Mouse (Mus musculus): ENCODE data around the gene Dmbt1. TPM values are rescaled to one million over a fixed set of nuclear protein-coding genes. Genes with fewer than 3 reads are reported as not detected.
"Not testable (repeated sequence)": the region's sequence is repeated elsewhere in the genome, so short reads cannot be mapped to it uniquely, and the experiment has no call there.

Dmbt1 gene
- total RNA-seq (2021), result not detected

DNA sequence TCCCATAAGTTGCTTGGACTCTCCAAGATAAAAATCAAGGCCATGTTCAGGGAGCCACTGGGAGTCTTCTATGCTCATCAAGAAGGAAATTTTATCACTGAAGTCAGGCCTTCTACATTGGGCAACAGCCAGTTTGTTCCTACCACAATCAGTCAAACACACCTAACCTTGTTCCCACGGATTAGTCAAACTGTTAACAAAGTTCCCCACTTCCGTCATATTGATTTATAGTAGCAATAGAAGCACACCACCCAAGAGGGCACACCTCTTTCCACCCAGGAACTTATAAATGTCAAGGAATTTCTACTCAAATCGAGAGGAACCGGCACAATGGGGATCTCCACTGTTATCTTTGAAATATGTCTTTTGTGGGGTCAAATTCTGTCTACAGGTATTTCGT, at the start of gene Dmbt1:
Dmbt1 (plus strand) TSS at position 299 of the 400 bp plus-strand sequence.
- no peak for DNase-seq (ENCODE audit: extremely low spot score in 1 of 2, low spot score in 2 of 2)
- intact Hi-C loops (cut with DNase I), result no loop called here

DNA sequence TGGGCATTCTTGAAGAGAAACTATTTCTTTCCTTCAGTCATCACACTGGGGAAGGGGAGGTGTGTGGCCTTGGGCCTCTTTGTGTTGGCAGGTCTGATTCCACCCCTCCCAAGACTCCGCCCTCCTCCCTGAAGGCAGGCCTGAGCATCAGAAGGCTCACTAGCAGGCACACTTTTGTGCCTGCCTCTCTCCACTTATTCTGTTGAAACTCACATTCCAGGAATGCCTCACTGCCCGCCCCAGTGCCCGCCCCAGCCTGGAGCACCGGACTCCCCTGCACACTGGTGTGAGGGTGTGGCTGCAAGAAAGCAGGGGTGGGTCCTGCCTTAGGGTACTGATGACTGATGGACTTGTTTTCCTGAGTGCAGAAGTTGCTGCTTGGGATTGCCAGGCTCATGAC, 49.5 kb upstream of the Dmbt1 start:
- intact Hi-C loops (cut with DNase I), result loop anchor here (5.0 kb wide), 1 partner anchor 45 kb away; the partner anchor contains the start of gene Htra1
- no peak for DNase-seq (ENCODE audit: extremely low spot score in 1 of 2, low spot score in 2 of 2)

DNA sequence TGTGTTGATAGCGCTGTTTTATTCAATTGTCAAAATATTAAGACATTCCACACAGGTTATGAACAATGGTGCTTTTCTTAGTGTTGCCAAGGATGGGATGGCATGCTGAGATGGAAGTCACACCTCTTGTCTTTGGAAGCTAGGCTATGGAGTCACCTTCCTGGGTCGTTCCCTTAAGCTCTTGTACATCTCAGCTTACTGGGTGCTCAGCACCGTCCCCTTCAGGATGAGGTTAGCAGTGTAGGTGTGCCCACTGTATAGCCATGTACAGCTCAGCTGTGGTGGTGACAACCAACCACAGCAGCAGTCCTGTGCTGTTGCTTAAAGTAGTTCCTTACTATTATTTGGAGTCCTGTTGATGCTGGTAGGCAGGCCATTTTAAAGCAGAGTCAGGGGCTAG, 49.0 kb upstream of the Dmbt1 start:
- no peak for DNase-seq (ENCODE audit: extremely low spot score in 1 of 2, low spot score in 2 of 2)
- intact Hi-C loops (cut with DNase I), result loop anchor here (5.0 kb wide), 1 partner anchor 46 kb away; the partner anchor contains the start of gene Htra1

DNA sequence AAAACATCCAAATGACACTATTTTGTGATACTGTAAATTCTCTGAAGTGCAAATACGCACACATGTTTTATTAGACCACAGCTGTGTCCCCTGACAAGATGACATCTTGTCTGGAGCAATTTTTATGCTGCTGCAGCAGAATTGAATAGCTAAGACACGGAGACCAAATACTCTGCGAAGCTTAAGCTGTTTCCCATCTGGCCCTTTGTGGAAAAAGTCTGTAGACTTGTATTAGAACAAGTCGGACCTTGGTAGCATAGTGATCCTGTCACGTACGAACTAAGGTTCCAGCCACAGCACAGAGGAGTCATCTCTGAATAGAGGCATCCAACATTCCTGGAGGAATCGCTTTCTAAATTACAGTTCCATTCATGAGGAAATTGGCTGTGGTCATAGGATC, 47.6 kb upstream of the Dmbt1 start:
- no peak for DNase-seq (ENCODE audit: extremely low spot score in 1 of 2, low spot score in 2 of 2)
- intact Hi-C loops (cut with DNase I), result loop anchor here (5.0 kb wide), 1 partner anchor 47 kb away; the partner anchor contains the start of gene Htra1

DNA sequence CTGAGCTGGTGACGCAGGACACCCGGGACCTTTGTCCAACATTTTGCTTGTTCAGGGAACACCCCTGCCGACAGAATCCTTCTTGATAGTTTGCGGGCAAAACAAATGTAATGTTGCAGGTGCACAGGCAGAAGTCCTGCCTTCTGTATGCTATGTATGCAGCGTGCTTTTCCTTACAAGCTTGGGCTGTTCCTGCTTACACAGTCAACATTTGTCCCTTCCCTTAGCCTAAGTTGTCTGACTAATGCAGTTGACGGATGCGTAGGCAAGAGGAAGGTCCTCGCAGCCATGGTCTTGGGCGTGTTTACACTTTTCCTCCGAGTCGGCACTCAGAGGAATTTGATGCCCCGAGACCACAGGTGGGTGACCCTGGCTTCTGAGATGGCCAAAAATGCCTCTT, 46.7 kb upstream of the Dmbt1 start:
- intact Hi-C loops (cut with DNase I), result no loop called here

DNA sequence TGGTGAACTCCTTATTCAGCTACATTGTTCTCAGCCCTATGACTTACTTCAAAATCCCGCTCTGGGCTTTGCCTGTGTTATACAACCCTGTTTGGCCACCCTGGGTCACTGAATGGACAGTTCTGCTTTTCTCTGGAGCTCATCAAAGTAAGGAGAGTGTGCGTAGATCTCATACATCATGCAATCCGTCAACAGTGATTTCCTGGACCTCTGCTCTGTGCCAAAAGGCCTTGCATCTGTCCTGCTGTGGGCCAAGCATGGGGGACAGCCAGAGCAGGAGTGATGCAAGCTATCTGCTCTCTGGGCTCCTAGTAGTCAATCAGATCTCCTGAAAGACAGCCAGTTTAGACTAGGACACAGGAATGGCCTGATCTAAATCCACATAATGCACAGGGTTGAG, 46.1 kb upstream of the Dmbt1 start:
- intact Hi-C loops (cut with DNase I), result no loop called here
- DNase-seq (ENCODE audit: extremely low spot score in 1 of 2, low spot score in 2 of 2), result no peak

More for the DNA sequence above, 46.7 kb upstream of the Dmbt1 start:
- no peak for DNase-seq (ENCODE audit: extremely low spot score in 1 of 2, low spot score in 2 of 2)

DNA sequence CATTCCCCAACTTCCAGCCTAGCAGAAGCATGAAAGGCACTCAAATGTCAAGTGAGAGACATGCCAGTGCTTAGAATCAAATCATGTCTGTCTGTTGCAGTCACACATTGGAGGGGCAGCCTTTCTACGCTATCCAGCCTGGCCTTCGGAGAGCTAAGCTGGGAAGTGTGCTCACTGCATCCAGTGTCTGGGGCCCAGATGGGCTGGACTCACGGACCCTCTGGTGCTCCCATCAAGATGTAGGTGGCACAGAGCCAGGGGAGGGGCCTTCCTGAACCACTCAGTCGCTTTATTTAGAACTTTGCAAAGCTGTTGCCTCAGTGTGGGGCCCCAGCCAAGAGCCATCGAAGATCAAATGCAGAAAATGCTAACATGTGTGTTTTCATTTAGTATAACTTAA, 43.7 kb upstream of the Dmbt1 start:
- intact Hi-C loops (cut with DNase I), result no loop called here

DNA sequence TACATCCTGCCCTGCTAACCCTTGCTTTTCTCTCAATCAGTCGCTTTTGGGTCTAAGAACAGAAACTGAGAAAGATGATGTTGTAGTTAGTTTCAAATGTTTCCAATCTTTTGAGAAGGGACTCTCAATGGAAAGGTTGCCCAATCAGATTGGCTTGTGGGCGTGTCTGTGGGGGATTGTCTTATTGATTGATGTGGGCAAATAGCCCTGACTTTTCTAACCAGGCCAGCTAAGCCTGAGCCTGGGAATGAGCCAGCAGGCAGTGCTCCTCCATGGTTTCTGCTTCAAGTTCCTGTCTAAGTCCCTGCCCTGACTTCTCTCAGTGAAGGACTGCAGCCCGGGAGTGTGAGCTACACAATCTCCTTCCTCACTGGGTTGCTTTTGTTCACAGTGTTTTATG, 42.5 kb upstream of the Dmbt1 start:
- intact Hi-C loops (cut with DNase I), result no loop called here
- DNase-seq (ENCODE audit: extremely low spot score in 1 of 2, low spot score in 2 of 2), result no peak

More for the DNA sequence above, 43.7 kb upstream of the Dmbt1 start:
- DNase-seq (ENCODE audit: extremely low spot score in 1 of 2, low spot score in 2 of 2), result no peak

DNA sequence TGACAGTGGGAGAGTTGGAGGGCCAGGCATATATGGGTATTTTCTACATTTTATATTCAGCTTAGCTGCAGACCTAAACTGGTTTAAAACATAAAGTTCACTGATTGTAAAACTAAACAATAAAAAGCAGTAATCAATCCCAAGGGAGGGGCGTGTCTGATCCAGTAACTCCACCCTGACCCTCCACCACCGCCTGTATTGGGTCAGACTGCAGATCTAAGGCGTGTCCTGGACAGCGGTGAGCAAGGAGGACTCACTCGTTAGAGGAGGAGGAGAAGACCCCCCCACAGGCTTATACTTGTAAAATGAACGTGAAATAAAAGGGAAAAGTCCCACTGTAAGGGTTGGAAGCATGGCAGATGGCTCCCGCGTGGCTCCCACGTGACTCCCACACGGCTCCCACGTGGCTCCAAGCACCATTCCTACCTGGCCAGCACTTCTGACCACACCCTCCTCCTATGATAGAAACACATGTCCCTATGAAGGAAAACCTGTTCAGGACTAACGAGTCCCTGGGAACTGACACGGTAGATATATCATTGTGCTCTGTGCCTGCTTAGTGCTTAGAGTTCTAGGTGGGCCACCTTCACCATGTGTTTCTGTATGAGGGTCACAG, 40.6 kb upstream of the Dmbt1 start:
- DNase-seq (ENCODE audit: extremely low spot score in 1 of 2, low spot score in 2 of 2), result no peak
- intact Hi-C loops (cut with DNase I), result no loop called here

DNA sequence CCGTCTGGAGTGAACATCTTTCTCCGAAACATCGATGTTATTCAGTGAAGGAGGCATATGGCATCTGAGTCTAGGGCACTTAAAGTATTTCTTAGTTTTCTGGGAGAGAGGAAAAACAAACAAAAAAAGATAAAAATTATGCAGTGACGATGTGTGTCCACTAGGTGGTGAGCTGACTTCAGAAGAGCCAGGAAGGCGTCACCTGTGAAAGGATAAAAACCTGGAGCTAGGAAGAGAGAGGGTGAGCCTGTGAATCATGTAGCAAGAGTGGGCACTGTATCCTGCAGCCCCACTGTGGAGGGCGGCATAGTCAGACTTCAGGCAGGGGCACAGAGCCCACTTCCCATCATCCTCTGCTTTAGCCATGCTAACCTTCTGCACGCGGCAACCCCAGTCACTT, 37.9 kb upstream of the Dmbt1 start:
- intact Hi-C loops (cut with DNase I), result no loop called here
- DNase-seq (ENCODE audit: extremely low spot score in 1 of 2, low spot score in 2 of 2), result no peak

DNA sequence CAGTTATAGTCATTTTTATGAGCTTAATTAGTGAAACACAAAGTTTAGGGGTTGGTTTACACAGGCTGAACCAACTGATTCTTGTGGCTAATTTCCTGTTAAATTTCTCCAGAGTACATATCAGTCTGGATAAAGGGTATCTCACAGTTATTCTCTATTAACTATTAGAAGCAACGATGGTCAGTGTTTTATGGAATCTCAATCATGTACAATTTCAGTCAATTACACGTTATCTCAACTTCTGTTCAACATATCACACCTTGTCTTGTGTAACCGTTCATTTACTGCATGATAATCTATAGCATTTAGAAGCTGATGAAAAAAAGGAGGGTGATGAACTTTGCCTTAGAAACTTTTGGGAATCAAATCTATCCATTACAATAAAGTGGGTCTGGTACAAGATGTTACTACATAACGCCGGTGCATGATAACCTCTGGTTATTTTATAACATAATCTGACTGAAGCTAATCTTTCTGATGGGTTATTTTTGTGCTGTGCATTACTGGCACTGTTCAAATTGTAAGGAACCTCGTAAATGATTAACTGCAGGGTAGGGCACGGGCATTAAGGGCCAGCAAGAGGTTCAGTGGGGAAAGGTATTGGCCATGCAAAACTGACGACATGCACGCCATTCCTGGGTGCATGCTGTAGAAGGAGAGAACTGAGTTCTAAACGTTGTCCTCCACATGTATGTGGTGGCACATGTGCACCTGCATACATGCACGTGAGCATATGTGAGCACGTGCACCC, 29.7 kb upstream of the Dmbt1 start:
- no peak for DNase-seq (ENCODE audit: extremely low spot score in 1 of 2, low spot score in 2 of 2)
- intact Hi-C loops (cut with DNase I), result no loop called here

DNA sequence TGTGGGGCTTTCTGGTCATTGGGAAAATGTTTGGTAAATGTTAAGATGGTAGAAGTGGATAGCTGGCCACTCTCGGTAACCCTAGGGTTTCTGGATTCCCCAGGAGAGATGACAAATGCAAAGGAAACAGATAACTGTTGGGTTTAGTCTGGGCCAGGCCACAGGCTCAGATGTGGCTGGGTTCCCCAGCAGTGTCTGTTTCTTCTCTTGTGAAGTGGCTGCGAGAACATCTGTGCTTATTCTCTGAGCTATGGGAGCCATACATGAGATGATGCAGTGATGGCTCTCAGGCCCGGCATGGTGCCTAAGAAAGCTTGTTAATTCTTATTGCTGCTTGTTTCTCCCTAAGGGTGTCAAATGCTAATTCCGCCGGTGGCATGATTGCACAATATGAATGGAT, 27.8 kb upstream of the Dmbt1 start:
- no peak for DNase-seq (ENCODE audit: extremely low spot score in 1 of 2, low spot score in 2 of 2)
- intact Hi-C loops (cut with DNase I), result no loop called here

DNA sequence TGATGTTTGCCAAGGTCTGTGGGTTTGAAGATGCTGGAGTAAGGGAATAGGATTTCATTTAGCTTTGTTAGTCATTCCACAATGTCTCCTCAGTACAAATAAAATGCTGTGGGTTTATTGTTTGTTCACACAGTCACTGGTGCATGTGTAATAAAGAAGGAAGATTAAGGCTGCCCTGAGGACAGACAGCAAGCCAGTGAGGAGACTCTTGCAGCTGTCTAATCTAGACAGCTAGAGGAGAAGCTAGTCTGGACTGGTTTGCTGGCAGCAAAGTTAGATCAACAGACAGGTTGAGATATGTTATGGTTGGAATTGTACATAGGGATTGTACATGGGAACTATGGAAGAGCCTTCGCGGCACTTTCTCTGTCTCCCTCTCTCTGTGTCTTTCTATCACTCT, 24.6 kb upstream of the Dmbt1 start:
- intact Hi-C loops (cut with DNase I), result no loop called here
- no peak for DNase-seq (ENCODE audit: extremely low spot score in 1 of 2, low spot score in 2 of 2)

DNA sequence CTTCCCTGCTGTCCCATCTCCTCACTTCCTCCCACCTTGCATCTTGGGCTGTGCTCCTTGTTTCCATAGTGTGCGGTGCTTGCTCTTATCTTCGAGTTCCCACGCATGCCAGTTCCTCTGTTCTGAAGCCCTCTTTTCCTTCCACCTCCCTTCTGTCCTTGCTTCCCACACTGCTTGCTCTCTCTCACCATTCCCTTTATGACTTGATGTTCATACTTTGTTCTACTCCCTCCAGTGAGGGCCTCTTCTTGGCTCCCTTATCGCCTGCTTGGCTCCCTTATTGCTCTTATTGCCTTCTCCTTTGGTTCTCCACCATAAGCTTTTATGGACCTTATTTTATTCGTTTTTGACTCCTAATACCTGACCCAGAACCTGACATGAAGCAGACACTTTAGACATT, 22.7 kb upstream of the Dmbt1 start:
- intact Hi-C loops (cut with DNase I), result no loop called here
- no peak for DNase-seq (ENCODE audit: extremely low spot score in 1 of 2, low spot score in 2 of 2)

DNA sequence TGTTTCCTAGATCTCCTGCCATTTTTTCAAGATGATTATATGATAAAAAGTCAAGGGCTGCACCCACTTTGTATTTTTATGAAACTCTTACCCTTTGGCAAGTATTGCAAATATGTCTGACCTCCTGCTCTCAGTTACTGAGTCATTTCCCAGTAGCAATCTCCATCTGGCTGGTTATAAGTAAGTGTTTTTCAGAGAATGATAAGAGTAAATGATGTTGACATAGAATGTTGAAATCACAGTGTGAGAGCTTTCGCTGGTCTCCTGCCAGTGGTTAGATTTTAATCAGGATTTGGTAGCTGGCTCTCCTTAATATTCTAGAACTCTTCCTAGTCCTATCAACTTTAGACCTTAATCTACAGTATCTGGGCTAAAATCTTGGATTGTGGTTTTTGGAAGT, 20.0 kb upstream of the Dmbt1 start:
- DNase-seq (ENCODE audit: extremely low spot score in 1 of 2, low spot score in 2 of 2), result no peak
- intact Hi-C loops (cut with DNase I), result no loop called here

DNA sequence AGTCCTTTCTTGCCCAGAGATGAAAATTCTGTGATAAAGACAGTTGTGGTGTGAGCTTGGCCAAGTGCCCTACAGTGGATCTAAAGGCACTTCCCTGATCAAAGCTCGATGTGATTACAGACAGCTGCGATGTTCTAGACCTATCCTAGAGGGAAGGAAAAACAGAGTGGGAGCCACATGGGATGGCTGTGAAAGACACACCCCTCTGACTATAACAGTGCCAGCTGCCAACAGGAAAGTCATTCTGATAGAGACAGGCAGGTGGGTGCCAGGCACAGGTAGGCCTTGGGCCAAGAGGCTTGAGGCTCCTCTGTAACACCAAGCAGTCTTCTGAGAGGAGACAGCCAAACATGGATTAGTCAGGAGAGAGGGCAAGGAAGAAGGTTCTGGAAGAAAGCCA, 12.7 kb upstream of the Dmbt1 start:
- DNase-seq (ENCODE audit: extremely low spot score in 1 of 2, low spot score in 2 of 2), result no peak
- intact Hi-C loops (cut with DNase I), result no loop called here

DNA sequence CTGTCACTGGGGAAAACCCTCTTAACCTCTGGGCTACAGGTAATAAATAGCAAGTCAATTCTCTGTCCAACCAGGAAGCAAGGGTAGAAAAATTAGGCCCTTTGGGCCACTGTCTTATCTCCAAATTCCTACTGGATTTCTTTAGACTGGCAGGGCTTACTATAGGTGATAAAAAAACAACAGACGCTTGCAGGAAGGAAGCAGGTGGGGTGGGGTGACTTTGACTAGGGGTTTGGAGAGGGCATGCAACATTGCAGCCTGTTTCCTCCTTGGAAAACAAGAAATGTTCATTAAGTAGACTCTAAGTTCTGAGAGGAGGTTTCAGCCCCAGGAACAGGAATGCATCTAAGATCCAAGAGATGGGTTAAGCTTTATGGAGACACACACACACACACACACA, 7.0 kb upstream of the Dmbt1 start:
- intact Hi-C loops (cut with DNase I), result no loop called here
- DNase-seq (ENCODE audit: extremely low spot score in 1 of 2, low spot score in 2 of 2), result no peak

DNA sequence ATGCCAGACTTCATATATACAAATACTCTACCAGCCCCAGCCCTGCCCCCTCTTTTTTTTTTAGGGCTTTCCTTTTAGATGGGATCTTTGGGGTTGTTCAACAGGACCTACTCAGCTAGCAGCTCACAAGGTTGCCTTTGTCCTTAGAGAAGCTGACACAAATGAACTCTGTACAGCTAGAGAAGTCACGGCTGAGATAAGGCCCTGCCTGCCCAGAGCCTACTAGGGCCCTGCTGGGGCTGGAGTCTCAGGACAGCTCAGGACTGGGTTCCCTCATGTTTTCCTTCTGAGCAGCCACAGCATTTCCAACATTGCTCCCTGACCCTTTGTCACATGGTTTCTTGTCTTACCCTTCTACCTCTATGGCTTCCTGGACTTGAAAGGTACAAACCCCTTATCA, 4.3 kb upstream of the Dmbt1 start:
- DNase-seq (ENCODE audit: extremely low spot score in 1 of 2, low spot score in 2 of 2), result no peak

DNA sequence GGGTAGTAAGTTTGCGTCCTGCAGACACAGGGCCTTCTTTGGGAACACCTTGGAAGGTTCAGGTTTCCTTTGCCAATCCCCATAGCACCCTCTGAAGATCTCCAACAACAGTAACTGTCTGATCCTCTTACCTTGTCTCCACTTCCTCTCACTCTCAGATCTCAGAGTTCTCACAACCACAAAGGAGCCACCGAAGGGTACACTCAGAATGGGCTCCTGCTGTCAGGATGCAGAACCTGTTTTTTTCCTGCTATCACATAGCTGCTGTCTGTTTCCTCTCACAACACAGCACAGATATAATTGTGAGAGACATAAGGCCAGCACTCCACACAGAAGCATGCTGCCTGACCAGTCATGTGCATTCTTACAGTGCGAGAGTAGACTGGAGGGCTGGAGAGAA, 4.5 kb downstream of the Dmbt1 start:
- intact Hi-C loops (cut with DNase I), result no loop called here
- no peak for DNase-seq (ENCODE audit: extremely low spot score in 1 of 2, low spot score in 2 of 2)

More for the DNA sequence above, 4.3 kb upstream of the Dmbt1 start:
- intact Hi-C loops (cut with DNase I), result no loop called here

DNA sequence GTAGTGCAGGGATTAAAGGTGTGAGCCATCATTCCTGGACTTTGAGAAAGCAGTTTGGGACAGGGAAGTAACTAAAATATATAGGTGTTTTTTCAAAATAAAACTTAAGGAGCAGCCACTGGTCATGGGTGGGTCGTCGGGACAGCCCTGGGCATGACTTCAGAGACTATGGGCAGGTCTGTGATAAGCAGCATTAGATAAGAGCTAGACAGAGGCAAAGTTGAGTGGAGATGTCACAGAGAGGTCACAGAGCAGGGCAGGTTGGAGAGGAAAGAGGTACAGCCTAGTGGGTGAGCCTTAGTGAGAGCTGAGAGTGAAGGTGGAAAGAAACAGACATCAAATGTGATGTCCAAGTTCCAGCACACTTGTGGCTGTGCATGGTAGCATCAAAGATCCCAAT, 5.2 kb downstream of the Dmbt1 start:
- intact Hi-C loops (cut with DNase I), result no loop called here
- DNase-seq (ENCODE audit: extremely low spot score in 1 of 2, low spot score in 2 of 2), result no peak

DNA sequence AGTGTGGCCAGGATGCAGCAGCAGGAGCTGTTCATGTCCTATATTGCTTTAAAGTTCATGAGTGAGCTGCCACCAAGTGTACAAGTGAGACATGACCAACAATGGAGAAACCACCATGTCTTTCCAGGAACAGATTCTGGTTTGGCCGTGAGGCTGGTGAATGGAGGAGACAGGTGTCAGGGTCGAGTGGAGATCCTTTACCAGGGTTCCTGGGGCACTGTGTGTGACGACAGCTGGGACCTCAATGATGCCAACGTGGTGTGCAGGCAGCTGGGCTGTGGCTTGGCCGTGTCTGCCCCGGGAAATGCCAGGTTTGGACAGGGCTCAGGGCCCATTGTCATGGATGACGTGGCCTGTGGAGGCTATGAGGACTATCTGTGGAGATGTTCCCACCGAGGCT, 8.9 kb downstream of the Dmbt1 start:
- intact Hi-C loops (cut with DNase I); DNase-seq (ENCODE audit: extremely low spot score in 1 of 2, low spot score in 2 of 2): not testable (repeated sequence)

Data from left cerebral cortex, postnatal 10 days (tissue).